Mouse (Mus musculus): ENCODE results near the gene Plch1.

The Plch1 gene

DNA sequence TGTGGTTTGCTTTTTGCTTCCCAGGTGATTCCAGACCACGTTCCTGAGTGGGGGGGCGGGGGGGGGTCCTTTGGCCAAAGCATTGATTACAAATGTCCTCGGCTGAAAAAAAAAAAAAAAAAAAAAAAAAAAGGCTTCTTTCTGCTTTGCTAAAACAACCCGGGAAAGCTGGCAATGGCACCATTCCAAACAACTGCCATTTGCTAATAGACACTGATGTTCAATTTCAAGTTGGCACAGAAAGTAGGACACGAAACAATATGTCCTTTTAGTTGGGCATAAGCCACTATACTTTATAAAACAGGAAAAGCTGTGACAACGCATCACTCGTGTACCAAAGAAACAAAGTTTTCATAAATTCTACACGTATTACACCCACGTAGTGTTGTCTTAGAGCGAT lies 36.6 kb downstream of the Plch1 start:
- no peak for DNase-seq (ENCODE audit: low spot score in 2 of 2)

DNA sequence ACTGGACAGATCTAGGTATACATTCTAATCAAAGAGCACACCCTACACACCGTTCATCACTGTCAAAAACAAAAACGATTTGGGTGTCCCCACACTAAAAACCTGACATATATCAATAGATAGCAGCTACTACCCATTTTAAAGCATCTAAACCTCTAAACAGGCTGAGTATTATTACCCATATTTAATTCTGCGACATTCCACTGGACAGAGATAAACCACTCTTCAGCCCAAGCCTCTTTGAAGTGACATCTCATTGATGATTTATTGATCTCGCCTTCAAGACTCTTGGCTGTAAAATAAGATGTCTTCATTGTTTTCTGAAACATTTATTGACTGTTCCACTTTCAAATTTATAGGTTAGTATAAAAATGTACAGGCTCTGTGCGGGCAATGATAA lies 46.4 kb downstream of the Plch1 start:
- DNase-seq (ENCODE audit: low spot score in 2 of 2): no peak

DNA sequence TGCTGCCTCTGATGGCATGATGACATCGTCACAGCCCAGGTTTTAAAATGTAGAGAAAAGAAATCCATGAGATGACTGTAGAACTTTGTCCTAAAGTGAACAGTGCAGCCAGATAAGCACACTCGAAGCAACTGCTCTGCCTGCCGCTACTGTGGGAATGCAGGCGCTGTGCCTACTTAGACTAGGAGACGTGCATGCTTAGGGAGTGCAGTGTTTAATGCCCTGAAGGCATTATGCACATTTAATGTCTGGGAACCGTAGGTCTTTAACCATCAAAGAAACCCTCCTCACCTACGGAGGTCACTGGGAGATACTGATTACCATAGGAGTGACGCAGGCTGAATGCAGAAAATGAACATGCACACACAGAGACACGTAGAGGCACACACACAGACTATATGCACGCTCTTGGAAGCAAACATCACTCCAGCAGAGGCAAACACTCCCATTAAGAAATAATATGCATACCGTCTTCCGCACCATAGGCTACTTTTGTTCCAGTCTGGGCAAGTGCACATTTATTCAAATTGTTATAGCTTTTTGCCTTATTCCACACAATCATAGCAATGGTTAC lies 48.1 kb downstream of the Plch1 start:
- no peak for DNase-seq (ENCODE audit: low spot score in 2 of 2)

DNA sequence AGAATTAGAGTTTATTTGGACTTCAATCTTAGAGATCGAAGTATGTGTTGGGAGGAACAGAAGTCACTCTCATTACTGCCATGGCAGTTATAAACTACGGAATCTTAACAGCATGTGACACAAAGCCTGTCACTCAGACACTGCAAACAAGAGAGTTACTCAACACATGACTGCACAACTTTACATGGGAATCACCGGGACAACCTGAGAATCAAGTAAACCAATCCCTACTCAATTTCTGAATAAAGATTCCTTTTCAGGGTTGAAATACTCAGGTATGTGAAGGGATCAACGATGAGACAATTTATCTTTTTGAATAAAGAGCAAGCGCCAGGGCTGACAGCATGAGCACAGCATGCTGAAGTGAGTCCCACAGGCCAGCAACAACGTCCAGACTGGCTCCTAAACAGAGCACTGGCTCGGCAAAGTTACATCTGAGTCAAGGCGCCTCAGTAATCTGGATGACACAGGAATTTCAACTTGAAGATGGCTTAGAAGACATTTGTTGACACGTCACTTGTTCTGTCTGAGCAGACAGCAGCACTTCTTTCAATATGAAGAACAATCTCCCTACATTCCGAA lies 49.4 kb downstream of the Plch1 start:
- no peak for DNase-seq (ENCODE audit: low spot score in 2 of 2)

DNA sequence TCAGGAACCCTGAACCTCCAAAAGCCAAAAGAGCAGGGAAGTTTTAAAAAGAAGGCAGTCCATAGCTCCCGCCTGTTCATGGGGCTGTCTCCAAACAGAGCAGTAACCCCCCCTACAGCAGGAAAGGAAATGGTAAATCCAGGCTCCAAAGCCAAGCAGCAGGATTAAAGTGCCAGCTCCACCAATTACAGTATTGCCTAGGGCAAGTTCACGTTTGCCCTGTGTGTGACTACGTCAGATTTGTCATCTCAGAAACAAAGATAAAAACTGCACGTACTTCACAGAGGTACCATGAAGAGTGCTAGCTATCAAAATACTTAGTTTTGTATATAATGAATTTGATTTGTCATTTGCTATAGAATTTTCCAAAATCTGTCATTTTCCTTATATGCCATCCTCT lies 55.1 kb downstream of the Plch1 start:
- DNase-seq (ENCODE audit: low spot score in 2 of 2): no peak

DNA sequence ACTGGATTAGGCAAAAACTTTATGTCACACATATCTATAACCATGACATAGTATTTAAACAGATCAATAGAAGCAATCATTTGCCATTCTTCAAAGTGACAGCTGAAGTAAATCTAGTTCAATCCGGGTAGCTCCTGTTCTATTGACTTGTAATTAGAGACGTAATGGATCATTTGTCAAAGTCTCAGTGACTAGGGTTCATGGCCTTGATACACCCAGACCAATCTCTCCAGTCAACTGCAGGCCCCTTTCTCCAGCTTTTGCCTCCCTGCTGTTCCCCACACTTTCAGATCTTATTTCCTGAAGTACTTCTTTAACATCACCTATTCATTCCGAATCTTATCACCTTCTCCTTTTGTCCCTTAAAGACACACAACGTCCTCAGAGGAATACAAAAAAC lies 56.8 kb downstream of the Plch1 start:
- no peak for DNase-seq (ENCODE audit: low spot score in 2 of 2)

DNA sequence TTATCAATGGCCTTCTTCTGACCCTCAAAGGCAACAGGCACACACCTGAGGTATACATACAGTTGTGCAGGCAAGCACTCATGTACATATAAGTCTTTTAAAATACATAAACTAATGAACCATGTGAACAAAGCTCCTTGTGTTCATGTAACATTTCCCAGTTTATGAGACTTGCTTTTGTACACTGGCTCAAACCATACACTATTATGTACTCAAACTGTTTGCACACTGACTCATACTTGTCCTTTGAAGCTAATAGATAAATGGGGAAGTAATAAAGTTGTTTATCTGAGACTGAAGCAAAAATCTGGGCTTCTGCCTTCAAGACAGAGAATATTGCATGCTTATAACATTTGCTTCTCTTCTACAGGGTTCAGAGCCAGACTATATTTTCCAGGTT lies 61.5 kb downstream of the Plch1 start:
- DNase-seq (ENCODE audit: low spot score in 2 of 2): no peak

DNA sequence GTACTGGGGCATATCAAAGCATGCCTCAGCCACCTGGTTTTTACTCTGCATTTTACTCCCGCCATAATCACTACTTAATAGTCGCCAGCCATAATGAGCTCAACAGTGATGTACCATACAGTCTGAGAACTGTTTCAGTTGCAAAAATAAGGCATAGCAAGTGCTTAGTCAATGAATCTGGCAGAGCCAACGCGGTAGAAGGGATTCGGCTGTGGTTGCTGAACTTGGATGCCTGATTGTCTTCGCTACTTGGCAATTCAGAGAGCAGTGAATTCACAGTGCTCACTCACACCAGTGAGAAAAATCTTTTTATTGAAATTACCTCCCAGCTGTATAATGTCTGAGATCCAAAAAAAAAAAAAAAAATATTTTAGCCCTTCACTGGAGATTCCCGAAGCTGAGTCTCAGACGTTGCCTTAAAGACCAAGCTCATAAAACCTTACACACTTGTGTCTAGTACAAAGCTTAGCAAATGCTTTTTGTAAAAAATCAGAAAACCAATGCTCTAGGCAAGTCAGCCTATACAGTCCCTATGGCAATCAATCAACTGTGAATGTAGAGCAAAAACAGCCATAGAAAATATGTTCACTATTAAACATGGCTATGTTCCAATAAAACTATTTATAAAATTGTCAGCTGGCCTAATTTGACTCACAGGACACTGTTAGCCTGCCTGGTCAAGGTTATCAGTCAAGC lies 62.2 kb downstream of the Plch1 start:
- no peak for DNase-seq (ENCODE audit: low spot score in 2 of 2)

DNA sequence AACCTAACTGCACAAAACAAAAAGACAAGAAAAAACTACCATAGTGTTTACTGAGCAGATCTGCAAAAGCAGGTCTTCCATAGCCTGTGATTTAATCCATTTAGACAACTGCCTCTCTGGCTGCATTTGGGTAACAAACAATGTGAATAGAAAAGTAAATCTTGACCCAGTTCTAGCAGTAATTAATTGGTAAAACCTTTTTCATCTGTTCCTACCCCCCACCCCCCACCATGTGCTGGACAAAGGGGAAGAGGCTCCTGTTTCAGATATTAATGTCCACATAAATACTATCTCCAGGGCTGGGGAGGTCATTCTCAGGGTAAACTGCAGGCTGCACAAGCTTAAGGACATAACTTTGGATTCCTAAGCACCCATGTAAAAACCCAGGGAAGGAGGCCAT lies 63.5 kb downstream of the Plch1 start:
- no peak for DNase-seq (ENCODE audit: low spot score in 2 of 2)

DNA sequence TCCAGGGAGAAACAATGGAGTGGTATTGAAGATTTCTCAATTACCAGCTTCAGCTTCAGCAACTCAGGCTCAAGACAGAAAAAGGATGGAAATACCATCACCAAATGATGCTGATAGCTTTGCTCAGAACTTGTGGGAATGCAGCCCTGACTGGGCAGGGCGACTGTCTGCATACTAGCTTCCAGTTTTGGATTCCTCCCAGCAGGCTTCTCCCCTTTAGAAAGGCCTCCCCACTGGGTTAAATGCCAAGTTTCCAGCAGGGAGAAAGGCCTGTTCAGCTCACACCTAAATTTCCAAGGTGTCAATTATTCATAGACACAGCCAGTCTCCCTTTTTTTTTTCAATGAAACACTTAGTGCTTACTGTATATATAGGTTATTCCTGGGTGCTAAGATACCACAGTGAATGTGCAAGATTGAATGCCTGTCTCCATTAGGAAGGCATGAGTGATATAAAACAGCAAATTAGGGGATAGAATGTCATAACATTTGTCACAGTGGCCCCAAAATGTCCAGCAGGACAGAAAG lies 75.3 kb downstream of the Plch1 start:
- no peak for DNase-seq (ENCODE audit: low spot score in 2 of 2)

DNA sequence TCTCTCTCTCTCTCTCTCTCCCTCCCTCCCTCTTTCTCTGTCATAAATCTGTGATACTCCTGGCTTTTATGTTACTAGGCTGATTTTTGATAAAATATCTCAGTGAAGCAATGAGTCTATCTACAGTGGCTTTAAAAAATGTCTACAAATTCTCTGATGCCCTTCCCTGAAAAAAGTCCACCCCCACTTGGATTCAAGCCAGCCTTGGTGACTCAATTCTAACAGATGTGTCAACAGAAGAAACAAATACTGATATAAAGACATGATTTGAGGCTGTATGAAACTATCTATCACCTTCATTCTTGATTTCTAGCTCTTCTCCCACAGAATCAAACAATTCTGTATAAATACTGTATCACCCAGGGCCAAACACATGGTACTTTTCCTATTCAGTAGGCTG lies 76.6 kb downstream of the Plch1 start:
- DNase-seq (ENCODE audit: low spot score in 2 of 2): no peak

DNA sequence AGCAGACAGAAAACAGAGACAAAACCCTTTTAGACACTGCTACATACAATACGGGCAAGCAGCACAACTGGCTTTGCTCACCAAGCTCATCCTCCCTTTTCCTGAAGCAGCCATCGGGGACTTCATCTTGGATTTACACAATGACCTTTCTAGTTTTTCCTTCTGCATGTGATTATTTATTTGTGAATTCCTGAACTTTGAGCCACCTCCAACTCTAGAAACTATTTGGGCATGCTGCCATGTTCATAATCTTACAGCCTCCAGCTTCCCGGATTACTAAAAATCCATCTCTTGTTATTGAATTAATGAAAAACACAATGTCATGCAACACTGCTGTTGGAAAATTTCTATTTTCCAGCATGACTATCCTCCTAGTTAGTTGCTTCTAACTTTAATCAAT lies 84.1 kb downstream of the Plch1 start:
- no peak for DNase-seq (ENCODE audit: low spot score in 2 of 2)

DNA sequence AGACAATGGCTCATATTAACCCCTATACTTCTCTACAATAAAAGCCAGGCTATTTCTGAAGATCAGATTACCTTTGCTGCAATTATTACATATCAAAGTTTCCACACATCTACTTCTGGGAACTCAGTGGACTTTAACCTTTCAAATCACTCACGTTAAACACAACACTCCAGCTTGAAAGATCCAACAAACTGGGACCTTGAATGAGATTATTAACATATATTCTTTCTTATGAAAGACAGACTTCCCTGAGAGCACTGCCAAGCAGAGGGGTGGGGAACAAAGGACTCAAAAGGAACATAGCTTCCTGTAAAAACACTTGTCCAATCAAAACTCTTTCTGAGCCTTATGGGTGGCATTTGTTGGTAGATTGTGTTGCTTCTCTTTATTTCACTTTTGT lies 85.1 kb downstream of the Plch1 start:
- no peak for DNase-seq (ENCODE audit: low spot score in 2 of 2)

DNA sequence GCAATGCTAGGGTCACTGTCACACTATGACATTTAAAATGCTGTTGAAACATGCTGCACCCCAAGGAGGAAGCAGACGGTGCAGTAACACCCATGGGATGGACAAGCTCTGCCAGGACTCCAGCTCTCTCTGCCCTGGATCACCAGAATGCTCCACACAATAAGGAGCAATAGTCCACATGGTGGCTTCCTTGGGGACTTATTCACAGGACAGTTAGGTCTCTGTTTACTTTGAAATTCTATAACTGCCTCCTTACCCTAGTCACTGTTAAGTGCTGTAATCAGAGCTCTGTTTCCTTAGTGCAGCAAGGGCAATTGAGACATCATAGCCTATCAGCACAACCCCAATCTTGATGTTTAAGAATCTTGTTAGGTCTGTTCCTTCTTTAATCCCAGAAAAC lies 92.4 kb downstream of the Plch1 start:
- DNase-seq (ENCODE audit: low spot score in 2 of 2): no peak

DNA sequence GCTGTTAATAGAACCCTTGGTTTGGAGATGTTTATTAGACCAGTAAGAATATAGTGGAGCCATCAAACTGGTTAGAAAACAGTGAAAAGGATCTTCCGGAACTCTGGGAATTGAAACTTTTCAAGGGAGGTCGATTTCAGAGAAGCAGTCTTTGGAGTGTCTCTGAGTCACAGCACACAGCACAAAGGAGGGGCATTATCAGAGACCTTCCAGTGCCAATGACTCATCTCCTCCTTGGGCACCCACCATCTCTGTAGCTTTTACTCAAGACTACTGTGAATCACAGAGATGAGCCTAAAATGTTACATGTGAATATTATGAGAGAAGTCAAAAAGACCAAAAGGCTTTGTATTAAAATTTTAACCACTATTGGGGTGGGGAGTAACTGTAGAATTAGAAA lies 93.8 kb downstream of the Plch1 start:
- DNase-seq (ENCODE audit: low spot score in 2 of 2): no peak

DNA sequence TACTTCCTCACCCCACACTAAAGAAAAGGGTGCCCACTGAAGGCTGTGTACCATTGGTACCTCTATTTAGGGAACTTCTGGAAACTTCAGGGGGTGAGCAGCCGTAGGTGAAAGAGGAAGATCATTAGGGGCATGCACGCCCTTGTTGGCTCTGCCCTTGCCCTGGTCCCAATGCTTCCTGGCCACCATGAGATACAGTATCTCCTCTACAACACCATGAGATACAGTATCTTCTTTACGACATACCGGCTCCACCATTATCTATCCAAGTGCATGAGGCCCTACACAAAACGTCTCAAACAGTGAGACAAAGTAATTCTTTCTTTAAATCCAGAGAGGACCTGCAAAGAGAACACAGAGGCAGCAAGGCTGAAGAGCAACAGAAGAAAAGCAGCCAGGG lies 98.6 kb downstream of the Plch1 start:
- no peak for DNase-seq (ENCODE audit: low spot score in 2 of 2)

DNA sequence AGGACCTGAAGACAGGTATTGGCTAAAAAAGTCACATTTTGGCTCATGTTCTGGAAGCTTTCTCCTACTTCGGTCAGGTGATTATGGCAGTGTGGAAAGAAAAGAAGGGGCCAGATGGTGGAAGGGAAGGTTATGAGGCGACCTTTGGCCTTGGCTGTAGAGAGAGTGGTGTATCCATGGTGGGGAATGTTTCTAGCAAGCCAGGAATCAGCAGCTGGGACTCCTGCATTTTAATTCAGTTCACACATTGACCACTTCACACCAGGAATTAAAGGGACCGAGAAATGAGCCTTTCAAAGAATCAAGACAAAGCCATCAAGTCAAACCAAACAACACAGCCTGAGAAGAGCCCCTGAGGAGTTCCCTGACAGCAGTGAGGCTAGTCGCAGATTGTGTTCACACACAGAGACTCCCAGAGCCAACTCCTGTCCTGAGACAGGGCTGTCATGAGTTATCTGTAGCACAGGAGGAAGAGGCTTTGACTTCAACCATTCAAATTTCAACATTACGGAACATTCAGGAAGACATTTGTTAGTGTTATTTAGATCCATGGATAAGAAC lies 112.4 kb downstream of the Plch1 start:
- no peak for DNase-seq (ENCODE audit: low spot score in 2 of 2)

DNA sequence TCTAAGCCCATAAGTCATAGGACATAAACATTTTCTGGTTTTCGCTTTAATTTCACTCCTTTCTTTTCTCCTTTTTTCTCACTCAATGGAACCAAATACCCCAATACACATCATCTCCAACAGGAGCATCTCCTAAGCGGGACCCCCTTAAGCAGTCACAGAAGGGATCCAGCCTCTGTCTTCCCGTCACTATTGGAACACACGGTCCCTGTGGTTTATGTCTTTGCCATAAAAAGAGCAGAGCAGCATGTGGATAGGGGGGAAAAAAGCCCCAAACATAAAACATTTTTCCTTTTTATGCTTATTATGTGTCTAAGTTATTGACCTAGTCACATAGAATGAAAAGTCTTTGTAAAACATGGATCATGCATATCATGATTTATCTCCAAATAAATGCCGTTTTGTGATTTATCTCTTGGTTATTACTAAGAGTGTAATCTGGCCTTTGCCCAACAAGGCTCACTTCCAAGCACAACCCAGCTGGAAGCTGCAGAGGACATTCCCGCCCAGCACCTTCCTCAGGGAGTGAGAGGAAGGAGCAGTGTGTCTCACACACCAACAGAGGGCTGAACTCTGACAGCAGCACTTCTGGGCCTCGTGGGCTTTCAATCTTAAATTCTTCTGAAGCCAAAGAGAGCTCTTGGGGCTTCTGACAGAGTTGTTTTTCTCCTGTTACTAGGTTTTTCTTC lies 126.5 kb downstream of the Plch1 start:
- DNase-seq (ENCODE audit: low spot score in 2 of 2): no peak

DNA sequence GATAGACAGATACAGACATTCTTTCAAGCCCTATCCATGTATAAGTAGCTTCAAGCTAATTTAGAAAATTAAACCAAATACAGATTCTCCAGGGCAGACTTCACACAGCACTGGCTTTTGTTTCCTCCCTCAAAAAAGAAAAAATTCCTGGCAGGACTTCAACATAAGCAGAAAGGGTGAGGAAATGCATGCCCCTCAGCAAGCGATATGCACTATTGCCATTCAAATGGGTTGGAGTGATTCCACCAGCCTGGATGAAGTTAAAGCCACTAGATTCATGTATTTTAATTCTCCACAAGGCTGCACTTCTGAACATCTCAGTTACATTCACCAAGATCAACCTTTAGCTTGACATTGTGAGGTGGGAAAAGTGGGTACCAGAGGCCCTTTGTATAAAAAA lies 138.5 kb downstream of the Plch1 start:
- DNase-seq (ENCODE audit: low spot score in 2 of 2): no peak

DNA sequence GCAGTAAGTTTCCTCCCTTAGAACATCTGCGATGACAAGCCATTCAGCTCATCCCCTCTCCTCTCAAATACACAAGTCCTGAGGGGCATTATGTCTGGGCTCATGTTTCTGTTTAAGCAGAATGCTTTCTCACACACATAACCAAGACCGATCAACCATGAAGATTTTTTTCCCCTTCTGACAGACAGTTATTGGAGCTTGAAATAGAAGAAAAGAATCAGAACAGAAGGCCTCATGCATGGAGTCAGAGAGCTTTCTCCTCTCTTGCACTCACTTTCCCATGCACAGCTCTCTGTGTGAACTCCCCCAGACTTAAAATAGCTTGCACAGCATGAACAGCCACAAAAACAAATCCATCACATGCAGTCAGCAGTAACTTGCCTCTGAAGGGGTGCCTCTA lies 159.2 kb downstream of the Plch1 start:
- no peak for DNase-seq (ENCODE audit: low spot score in 2 of 2)

DNA sequence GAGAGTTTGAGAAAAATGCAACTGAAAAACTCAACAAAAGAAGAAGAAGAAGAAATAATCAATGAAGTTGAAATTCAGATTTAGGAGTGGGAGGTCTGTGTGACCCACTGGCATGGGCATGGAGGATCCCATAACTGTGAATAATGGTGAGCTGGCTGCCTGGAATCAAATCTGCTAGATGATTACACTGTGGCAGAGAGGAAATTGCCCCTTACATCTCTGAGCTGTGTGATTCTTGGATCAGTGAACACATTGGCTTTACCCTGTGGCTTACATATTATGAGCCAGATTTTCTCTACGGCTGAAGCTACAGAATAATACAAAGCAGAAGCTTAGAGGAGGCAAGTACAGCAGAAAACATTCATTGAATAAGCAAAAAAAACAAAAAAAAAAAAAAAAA lies 170.9 kb downstream of the Plch1 start:
- no peak for DNase-seq (ENCODE audit: low spot score in 2 of 2)

DNA sequence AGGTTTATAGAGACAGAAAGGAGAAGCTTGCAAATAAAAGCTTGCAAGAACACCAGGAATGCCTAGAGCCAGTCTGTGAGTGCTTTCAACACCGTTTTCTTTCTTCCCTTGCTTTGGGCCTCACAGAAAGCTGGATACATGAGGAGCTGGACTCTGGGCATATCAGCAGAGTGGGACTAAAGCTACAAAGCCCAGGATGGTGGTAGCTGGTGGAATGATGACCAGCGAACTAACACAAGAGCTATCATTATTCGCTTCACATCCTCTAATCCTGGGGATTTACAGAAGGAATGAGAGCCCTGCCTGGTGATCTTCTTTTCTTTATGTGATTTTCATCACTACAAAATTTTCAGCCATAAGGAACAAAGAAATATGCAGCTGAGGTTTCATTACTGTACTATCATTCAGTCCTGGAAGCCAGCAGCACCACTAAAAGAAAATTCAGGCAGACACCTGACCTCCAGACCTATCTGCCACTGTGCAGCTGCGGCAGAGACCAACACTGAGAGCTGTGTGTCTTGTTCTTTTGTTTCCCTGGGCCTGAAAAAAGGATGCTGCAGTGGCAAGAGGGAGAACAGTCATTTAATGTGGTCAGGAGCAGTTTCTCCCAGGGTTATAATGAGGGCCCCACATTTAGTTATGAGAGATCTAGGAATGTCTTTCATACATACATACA lies 172.5 kb downstream of the Plch1 start:
- no peak for DNase-seq (ENCODE audit: low spot score in 2 of 2)
